Mouse (Mus musculus): Measurements from ENCODE around the gene Olfr867. TPM values are rescaled to one million over a fixed set of nuclear protein-coding genes. Genes with fewer than 3 reads are reported as not detected.

Gene Olfr867
- not detected in 2 replicates for total RNA-seq (2023)

DNA sequence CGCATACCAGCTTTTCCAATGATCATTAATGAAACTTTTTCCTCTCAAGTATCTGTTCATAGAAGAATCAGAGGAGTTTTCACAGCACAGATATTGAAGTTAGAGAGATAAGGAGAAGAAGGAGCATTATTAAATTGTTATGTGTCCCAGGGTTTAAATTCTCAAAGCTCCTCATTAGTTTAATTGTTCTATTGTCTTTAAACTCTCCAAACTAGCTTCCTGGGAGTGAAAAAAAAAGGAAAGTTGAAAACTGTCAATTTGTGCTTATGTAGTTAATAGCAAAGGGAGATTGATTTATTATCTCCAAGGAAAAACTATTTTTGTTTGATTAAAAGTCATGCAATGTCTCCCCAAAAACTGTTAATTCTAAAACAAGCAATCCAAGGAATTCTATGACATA is at the start of gene Olfr867:
Gene Olfr867 (minus strand): TSS at position 101 of the 400 bp plus-strand sequence.

DNA sequence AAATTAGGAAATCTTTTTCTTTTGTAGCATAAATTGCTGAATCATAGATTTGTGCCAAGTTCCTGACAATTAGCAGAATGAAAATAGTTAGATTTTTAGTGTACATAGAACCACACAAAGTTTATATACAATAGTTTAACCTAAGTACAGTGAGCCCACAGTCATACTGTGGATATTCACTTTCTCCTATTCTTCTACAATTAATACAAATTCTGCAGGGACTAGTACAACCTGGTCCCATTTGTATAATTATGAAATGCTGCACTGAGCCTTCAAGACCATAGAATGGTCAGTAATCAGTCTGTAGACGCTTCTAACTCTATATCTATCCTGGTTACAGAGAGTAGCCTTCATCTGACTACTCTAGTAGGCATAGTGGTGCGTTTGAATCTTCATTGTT is 41.0 kb upstream of the Olfr867 start, which contains the start of gene Olfr868:
Gene Olfr868 (plus strand): TSS at position 301 of the 400 bp plus-strand sequence.

DNA sequence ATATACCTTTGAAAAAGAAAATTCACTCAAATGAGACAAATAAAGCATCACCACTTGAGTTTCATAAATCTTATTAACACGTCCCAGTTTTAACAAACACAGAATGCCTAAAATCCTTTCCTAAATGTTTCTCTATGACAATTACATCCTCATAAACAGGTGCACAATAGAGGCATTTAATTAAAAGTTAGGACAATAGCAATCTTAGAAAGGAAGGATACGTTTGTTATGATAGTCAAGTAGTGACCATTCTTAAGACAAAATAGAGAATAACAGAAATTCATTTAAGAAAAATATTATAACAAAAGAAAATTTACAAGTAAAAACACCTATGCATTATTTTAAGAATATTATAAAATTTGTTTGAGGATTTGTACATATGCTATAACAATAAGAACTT is 29.4 kb downstream of the Olfr867 start, which contains the start of gene Olfr866:
Gene Olfr866 (minus strand): TSS at position 101 of the 400 bp plus-strand sequence.

Other genes starting within 250 kb of the Olfr867 start
- gene Olfr860, start 207.8 kb downstream of the Olfr867 start, total RNA-seq (2023) = not detected in 2 replicates
- not detected in 2 replicates for gene Olfr862, start 169.6 kb downstream of the Olfr867 start, total RNA-seq (2023)
- not detected in 2 replicates for gene Olfr77, start 140.7 kb downstream of the Olfr867 start, total RNA-seq (2023)
- gene Olfr866, start 29.5 kb downstream of the Olfr867 start, total RNA-seq (2023) = not detected in 2 replicates
- not detected in 2 replicates for gene Olfr868, start 41.1 kb upstream of the Olfr867 start, total RNA-seq (2023)
- not detected in 2 replicates for gene Olfr869, start 71.4 kb upstream of the Olfr867 start, total RNA-seq (2023)
- not detected in 2 replicates for gene Olfr870, start 116.5 kb upstream of the Olfr867 start, total RNA-seq (2023)
- not detected in 2 replicates for gene Olfr871, start 154.6 kb upstream of the Olfr867 start, total RNA-seq (2023)
- gene Olfr872, start 179.6 kb upstream of the Olfr867 start, total RNA-seq (2023) = not detected in 2 replicates
- not detected in 2 replicates for gene Olfr39, start 224.8 kb upstream of the Olfr867 start, total RNA-seq (2023)
- gene Olfr873, start 241.0 kb upstream of the Olfr867 start, total RNA-seq (2023) = not detected in 2 replicates

All from neutrophil, adult 65 days (primary cell).